Mouse (Mus musculus): Measurements from ENCODE around the gene Rhd. TPM values are rescaled to one million over a fixed set of nuclear protein-coding genes. Genes with fewer than 3 reads are reported as not detected.

Rhd gene
- polyA plus RNA-seq, 1 experiment from 2014 or later = 1.1 TPM

GRCm38 (mm10) chr4:134865789-134866188 is 1.5 kb downstream of the Rhd start:
- H3K4me3 ChIP-seq (ENCODE audit: low read depth, low read length) = no peak overlapping the region
- peaks cover 8% of the 10 kb centered on the region; the same call in 1 of the 2 replicates for H3K4me1 ChIP-seq (replicated peaks; ENCODE audit: control insufficient read depth, insufficient read depth, low read length)

DNA sequence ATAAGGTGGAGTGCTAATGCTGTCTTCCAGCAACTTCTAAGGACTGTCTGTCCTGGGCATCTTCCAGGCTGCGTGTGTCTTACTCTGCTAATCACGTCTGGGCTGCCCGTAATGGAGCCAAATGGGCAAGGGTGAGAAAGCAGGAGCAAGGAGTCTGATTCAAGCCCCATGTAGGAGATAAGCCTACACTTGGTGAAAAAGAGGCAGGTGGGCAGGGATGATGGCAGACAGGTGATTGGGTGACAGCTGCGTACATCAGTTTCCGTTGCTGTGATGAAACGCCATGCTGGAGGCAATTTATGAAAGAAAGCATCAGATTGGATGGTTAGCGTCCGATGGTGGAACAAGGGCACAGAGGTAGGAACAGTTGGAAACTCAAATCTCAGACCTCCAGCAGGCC is 2.9 kb downstream of the Rhd start:
- Histone ChIP-seq H3K27ac (ENCODE audit: low read depth) (no peak overlapping the region), H3K4me1 (replicated peaks; ENCODE audit: control insufficient read depth, insufficient read depth, low read length) (peaks cover 8% of the 10 kb centered on the region; the same call in 1 of the 2 replicates), H3K9me3 (ENCODE audit: control insufficient read depth, low read length) (no peaks in the 10 kb centered on the region), H3K27me3 (replicated peaks; ENCODE audit: control insufficient read depth, insufficient read depth, low read length) (peaks cover 17% of the 10 kb centered on the region), H3K4me2 (ENCODE audit: low read length) (no peak overlapping the region), H3K9ac (ENCODE audit: low read length) (no peak overlapping the region), H3K36me3 (ENCODE audit: control insufficient read depth, insufficient read depth, low read length) (no peaks in the 10 kb centered on the region), H3K4me3 (ENCODE audit: low read depth, low read length) (no peak overlapping the region)
- no peak for DNase-seq (ENCODE audit: low spot score)
- 93% methylated on average over 8 of the region's 8 CpGs for WGBS
- no peak for ATAC-seq (replicated peaks; ENCODE audit: low FRiP score, low TSS enrichment, low read depth)

More at GRCm38 (mm10) chr4:134865789-134866188, 1.5 kb downstream of the Rhd start:
- no peak overlapping the region for H3K9ac ChIP-seq (ENCODE audit: low read length)
- no peak overlapping the region for H3K27ac ChIP-seq (ENCODE audit: low read depth)
- H3K36me3 ChIP-seq (ENCODE audit: control insufficient read depth, insufficient read depth, low read length) = no peaks in the 10 kb centered on the region
- H3K27me3 ChIP-seq (replicated peaks; ENCODE audit: control insufficient read depth, insufficient read depth, low read length) = peaks cover 17% of the 10 kb centered on the region
- H3K4me2 ChIP-seq (ENCODE audit: low read length) = no peak overlapping the region
- ATAC-seq (replicated peaks; ENCODE audit: low FRiP score, low TSS enrichment, low read depth) (no peak), DNase-seq (ENCODE audit: low spot score) (no peak)
- H3K9me3 ChIP-seq (ENCODE audit: control insufficient read depth, low read length) = no peaks in the 10 kb centered on the region
- 77% methylated on average over 5 of the region's 5 CpGs for WGBS

- no peak for DNase-seq (ENCODE audit: low spot score)
- Histone ChIP-seq H3K4me3 (ENCODE audit: low read depth, low read length) (no peak overlapping the region), H3K27me3 (replicated peaks; ENCODE audit: control insufficient read depth, insufficient read depth, low read length) (peaks cover 17% of the 10 kb centered on the region), H3K4me2 (ENCODE audit: low read length) (no peak overlapping the region), H3K27ac (ENCODE audit: low read depth) (no peak overlapping the region), H3K4me1 (replicated peaks; ENCODE audit: control insufficient read depth, insufficient read depth, low read length) (peaks cover 8% of the 10 kb centered on the region; the same call in 1 of the 2 replicates), H3K9me3 (ENCODE audit: control insufficient read depth, low read length) (no peaks in the 10 kb centered on the region), H3K9ac (ENCODE audit: low read length) (no peak overlapping the region), H3K36me3 (ENCODE audit: control insufficient read depth, insufficient read depth, low read length) (no peaks in the 10 kb centered on the region)
- no peak for ATAC-seq (replicated peaks; ENCODE audit: low FRiP score, low TSS enrichment, low read depth)
- WGBS = 86% methylated on average over 8 of the region's 8 CpGs
Measured at GRCm38 (mm10) chr4:134867661-134868060, 3.3 kb downstream of the Rhd start.

DNA sequence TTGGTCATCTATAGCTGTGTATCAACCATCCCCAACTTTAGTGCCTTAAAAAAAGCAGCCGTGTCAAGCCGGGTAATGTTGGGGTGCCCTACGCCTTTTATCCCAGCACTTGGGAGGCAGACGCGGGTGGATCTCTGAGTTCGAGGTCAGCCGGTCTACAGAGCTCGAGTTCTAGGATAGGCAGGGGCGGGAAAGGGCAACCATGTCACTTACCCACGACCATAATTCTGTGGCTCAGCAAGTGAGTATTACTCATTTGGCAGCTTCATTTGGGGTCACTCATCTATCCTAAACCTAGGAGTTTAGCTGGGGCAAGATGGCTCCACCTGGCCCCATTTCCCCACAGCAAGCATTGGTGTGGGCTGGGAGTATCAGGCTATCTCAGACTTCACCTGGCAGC is 3.7 kb downstream of the Rhd start:
- H3K9me3 ChIP-seq (ENCODE audit: control insufficient read depth, low read length) = no peaks in the 10 kb centered on the region
- no peak overlapping the region for H3K4me2 ChIP-seq (ENCODE audit: low read length)
- no peaks in the 10 kb centered on the region for H3K36me3 ChIP-seq (ENCODE audit: control insufficient read depth, insufficient read depth, low read length)
- ATAC-seq (replicated peaks; ENCODE audit: low FRiP score, low TSS enrichment, low read depth) = no peak
- WGBS = 85% methylated on average over 10 of the region's 10 CpGs
- DNase-seq (ENCODE audit: low spot score) = no peak
- no peak overlapping the region for H3K9ac ChIP-seq (ENCODE audit: low read length)
- H3K4me3 ChIP-seq (ENCODE audit: low read depth, low read length) = no peak overlapping the region
- H3K27me3 ChIP-seq (replicated peaks; ENCODE audit: control insufficient read depth, insufficient read depth, low read length) = peaks cover 17% of the 10 kb centered on the region
- no peak overlapping the region for H3K27ac ChIP-seq (ENCODE audit: low read depth)
- H3K4me1 ChIP-seq (replicated peaks; ENCODE audit: control insufficient read depth, insufficient read depth, low read length) = peaks cover 8% of the 10 kb centered on the region; the same call in 1 of the 2 replicates

DNA sequence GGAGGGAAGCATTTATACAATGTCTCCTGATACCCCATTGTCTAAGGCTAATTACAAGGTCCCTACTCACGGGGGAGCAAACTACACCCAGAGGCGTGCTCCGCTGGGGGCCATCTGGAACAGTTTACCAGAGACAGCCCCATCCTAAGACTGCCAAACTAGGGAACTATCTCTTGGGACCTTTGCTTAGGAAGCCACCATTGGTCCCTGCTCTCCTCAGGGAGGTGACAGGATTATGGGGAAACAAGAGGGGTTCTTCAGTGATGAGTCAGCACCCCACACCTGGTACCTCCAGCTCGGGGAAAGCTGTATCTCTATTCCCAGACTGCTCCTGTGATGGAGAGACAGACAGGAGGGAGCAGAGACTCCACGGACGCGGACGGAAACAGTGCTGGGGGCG is 4.2 kb downstream of the Rhd start:
- peaks cover 8% of the 10 kb centered on the region; the same call in 1 of the 2 replicates for H3K4me1 ChIP-seq (replicated peaks; ENCODE audit: control insufficient read depth, insufficient read depth, low read length)
- ATAC-seq (replicated peaks; ENCODE audit: low FRiP score, low TSS enrichment, low read depth) (no peak), DNase-seq (ENCODE audit: low spot score) (no peak)
- no peak overlapping the region for H3K27ac ChIP-seq (ENCODE audit: low read depth)
- no peak overlapping the region for H3K4me2 ChIP-seq (ENCODE audit: low read length)
- H3K36me3 ChIP-seq (ENCODE audit: control insufficient read depth, insufficient read depth, low read length) = no peaks in the 10 kb centered on the region
- WGBS = 31% methylated on average over 8 of the region's 9 CpGs
- H3K9me3 ChIP-seq (ENCODE audit: control insufficient read depth, low read length) = no peaks in the 10 kb centered on the region
- no peak overlapping the region for H3K9ac ChIP-seq (ENCODE audit: low read length)
- peaks cover 17% of the 10 kb centered on the region for H3K27me3 ChIP-seq (replicated peaks; ENCODE audit: control insufficient read depth, insufficient read depth, low read length)
- H3K4me3 ChIP-seq (ENCODE audit: low read depth, low read length) = no peak overlapping the region

GRCm38 (mm10) chr4:134869068-134869730 is 4.9 kb downstream of the Rhd start:
- WGBS = 10% methylated on average over 16 of the region's 16 CpGs
- H3K4me3 ChIP-seq (ENCODE audit: low read depth, low read length) = no peak overlapping the region
- no peak for DNase-seq (ENCODE audit: low spot score)
- H3K9ac ChIP-seq (ENCODE audit: low read length) = no peak overlapping the region
- H3K27ac ChIP-seq (ENCODE audit: low read depth) = no peak overlapping the region
- no peaks in the 10 kb centered on the region for H3K36me3 ChIP-seq (ENCODE audit: control insufficient read depth, insufficient read depth, low read length)
- peaks cover 8% of the 10 kb centered on the region; the same call in 1 of the 2 replicates for H3K4me1 ChIP-seq (replicated peaks; ENCODE audit: control insufficient read depth, insufficient read depth, low read length)
- no peaks in the 10 kb centered on the region for H3K9me3 ChIP-seq (ENCODE audit: control insufficient read depth, low read length)
- H3K27me3 ChIP-seq (replicated peaks; ENCODE audit: control insufficient read depth, insufficient read depth, low read length) = peaks cover 17% of the 10 kb centered on the region
- ATAC-seq (replicated peaks; ENCODE audit: low FRiP score, low TSS enrichment, low read depth) = no peak
- peak overlapping the region; percentile 34 for H3K4me2 ChIP-seq (ENCODE audit: low read length)

DNA sequence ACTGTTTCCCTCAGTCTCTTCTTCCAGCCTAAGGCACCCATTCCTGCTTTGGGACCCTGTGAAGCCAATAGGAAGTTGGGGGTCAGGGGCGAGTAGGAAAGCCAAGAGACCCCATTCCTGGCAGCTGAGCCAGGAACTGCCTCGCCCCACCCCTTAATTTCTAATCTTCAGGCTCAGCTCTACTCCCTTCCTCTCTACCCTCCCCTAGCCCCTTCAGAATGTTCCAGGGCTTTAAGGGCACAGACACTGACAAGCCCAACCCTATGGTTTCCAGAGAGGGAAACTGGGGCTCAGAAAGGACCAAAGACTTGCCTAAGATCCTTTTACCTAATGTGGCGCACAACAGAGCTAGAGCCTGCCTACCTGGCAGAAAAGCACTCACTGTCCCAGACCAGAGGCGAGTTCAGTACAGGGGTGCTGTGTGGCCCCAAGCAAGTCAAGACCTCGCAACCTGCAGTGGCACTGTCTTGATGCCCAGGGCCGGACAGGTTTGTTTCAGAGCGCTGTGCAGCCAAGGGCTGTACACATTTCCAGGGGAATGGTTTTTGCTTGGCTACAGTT is 5.6 kb downstream of the Rhd start:
- H3K27me3 ChIP-seq (replicated peaks; ENCODE audit: control insufficient read depth, insufficient read depth, low read length) = peaks cover 17% of the 10 kb centered on the region
- ATAC-seq (replicated peaks; ENCODE audit: low FRiP score, low TSS enrichment, low read depth) (no peak), DNase-seq (ENCODE audit: low spot score) (no peak)
- peak overlapping the region; percentile 34 for H3K4me2 ChIP-seq (ENCODE audit: low read length)
- no peak overlapping the region for H3K4me3 ChIP-seq (ENCODE audit: low read depth, low read length)
- 47% methylated on average over 7 of the region's 7 CpGs for WGBS
- peaks cover 8% of the 10 kb centered on the region; the same call in 1 of the 2 replicates for H3K4me1 ChIP-seq (replicated peaks; ENCODE audit: control insufficient read depth, insufficient read depth, low read length)
- no peak overlapping the region; the same call in 1 of the 2 replicates for H3K9ac ChIP-seq (ENCODE audit: low read length)
- H3K27ac ChIP-seq (ENCODE audit: low read depth) = no peak overlapping the region
- H3K36me3 ChIP-seq (ENCODE audit: control insufficient read depth, insufficient read depth, low read length) = no peaks in the 10 kb centered on the region
- no peaks in the 10 kb centered on the region for H3K9me3 ChIP-seq (ENCODE audit: control insufficient read depth, low read length)

DNA sequence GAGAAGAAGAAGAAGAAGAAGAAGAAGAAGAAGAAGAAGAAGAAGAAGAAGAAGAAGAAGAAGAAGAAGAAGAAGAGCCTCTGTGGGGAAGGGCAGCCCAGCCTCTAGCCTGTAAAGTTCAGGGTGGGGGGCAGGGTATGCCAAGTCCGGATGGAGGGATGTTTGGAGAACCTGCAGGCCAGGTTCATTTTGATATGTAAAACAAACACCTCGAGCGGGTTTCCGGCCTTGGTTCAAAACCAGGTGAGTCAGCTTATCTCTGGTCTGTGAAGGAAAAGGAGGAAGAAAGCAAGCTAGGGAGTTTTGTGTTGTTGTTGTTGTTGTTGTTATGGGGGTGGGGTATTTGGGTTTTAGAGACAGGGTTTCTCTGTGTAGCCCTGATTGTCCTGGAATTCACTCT is 7.1 kb downstream of the Rhd start:
- Histone ChIP-seq H3K4me3 (ENCODE audit: low read depth, low read length) (no peak overlapping the region), H3K4me1 (replicated peaks; ENCODE audit: control insufficient read depth, insufficient read depth, low read length) (peaks cover 8% of the 10 kb centered on the region; the same call in 1 of the 2 replicates), H3K27me3 (replicated peaks; ENCODE audit: control insufficient read depth, insufficient read depth, low read length) (peaks cover 17% of the 10 kb centered on the region), H3K36me3 (ENCODE audit: control insufficient read depth, insufficient read depth, low read length) (no peaks in the 10 kb centered on the region), H3K4me2 (ENCODE audit: low read length) (no peak overlapping the region), H3K9ac (ENCODE audit: low read length) (no peak overlapping the region), H3K27ac (ENCODE audit: low read depth) (no peak overlapping the region), H3K9me3 (ENCODE audit: control insufficient read depth, low read length) (no peaks in the 10 kb centered on the region)
- WGBS = 21% methylated on average over 4 of the region's 4 CpGs
- DNase-seq (ENCODE audit: low spot score) = no peak
- ATAC-seq (replicated peaks; ENCODE audit: low FRiP score, low TSS enrichment, low read depth) = no peak

DNA sequence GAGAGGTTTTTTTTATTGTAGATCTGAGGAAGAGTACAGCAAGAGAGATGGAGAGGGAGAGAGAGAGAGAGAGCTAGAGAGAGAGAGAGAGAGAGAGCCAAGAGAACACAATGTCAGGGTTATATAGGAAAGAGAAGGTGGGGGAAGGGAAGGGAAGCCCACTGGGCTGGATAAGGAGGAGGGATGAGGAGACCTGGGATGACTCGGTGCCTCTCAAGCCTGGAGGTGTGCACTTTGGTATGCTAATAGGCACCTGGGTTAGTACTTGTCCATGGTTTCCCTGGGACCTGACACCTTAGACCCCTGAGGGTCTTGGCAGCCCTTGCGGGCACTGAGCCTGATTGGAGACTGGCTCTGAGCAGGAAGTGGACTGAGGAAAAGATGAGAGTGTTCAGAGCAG is 7.6 kb downstream of the Rhd start:
- peaks cover 17% of the 10 kb centered on the region for H3K27me3 ChIP-seq (replicated peaks; ENCODE audit: control insufficient read depth, insufficient read depth, low read length)
- H3K27ac ChIP-seq (ENCODE audit: low read depth) = no peak overlapping the region
- no peak overlapping the region for H3K4me2 ChIP-seq (ENCODE audit: low read length)
- DNase-seq (ENCODE audit: low spot score) (no peak), ATAC-seq (replicated peaks; ENCODE audit: low FRiP score, low TSS enrichment, low read depth) (no peak)
- peaks cover 8% of the 10 kb centered on the region; the same call in 1 of the 2 replicates for H3K4me1 ChIP-seq (replicated peaks; ENCODE audit: control insufficient read depth, insufficient read depth, low read length)
- no peaks in the 10 kb centered on the region for H3K9me3 ChIP-seq (ENCODE audit: control insufficient read depth, low read length)
- no peak overlapping the region for H3K9ac ChIP-seq (ENCODE audit: low read length)
- H3K36me3 ChIP-seq (ENCODE audit: control insufficient read depth, insufficient read depth, low read length) = no peaks in the 10 kb centered on the region
- no peak overlapping the region for H3K4me3 ChIP-seq (ENCODE audit: low read depth, low read length)
- WGBS = 32% methylated on average over 2 of the region's 2 CpGs
